Mouse (Mus musculus) midbrain, embryonic 14.5 days (tissue): ENCODE results near the gene Dscaml1. TPM values are rescaled to one million over a fixed set of nuclear protein-coding genes. Genes with fewer than 3 reads are reported as not detected.

ENCODE experiments used
- ATAC-seq: fragments of 200-750 bp; cut with Nextera tagmentation; 2 replicates; pipeline ENCODE4 v1.8.0; 2017; ENCODE audit warnings: moderate number of reproducible peaks, moderate library complexity; ENCODE audit not compliant: low FRiP score, low TSS enrichment
- DNase-seq: peaks from one replicate; pipeline ENCODE4 v3.0.0-alpha.2; 2015
- H3K27ac ChIP-seq: fragments of 300-500 bp; sonication (generic); replicated peaks from 2 replicates; pipeline ENCODE4 v1.5.1; 2014; ENCODE audit warnings: mild to moderate bottlenecking, low read depth, low read length, moderate library complexity
- H3K27me3 ChIP-seq: fragments of 300-500 bp; sonication (generic); 2 replicates; pipeline ENCODE4 v1.6.1; 2014; ENCODE audit warnings: low read length, control low read depth, mixed read lengths; ENCODE audit not compliant: control insufficient read depth, insufficient read depth
- H3K36me3 ChIP-seq: fragments of 300-500 bp; sonication (generic); 2 replicates; pipeline ENCODE4 v1.6.1; 2014; ENCODE audit warnings: low read length, control low read depth; ENCODE audit not compliant: control insufficient read depth, insufficient read depth
- H3K4me1 ChIP-seq: fragments of 300-500 bp; sonication (generic); 2 replicates; pipeline ENCODE4 v1.6.1; 2014; ENCODE audit warnings: mild to moderate bottlenecking, antibody characterized with exemption, low read length, control low read depth; ENCODE audit not compliant: control insufficient read depth, insufficient read depth
- H3K4me2 ChIP-seq: fragments of 300-500 bp; sonication (generic); 2 replicates; pipeline ENCODE4 v1.6.1; 2014; ENCODE audit warnings: mild to moderate bottlenecking, low read length, moderate library complexity
- H3K4me3 ChIP-seq: fragments of 300-500 bp; sonication (generic); replicated peaks from 2 replicates; pipeline ENCODE4 v1.5.1; 2014; ENCODE audit warnings: low read depth, low read length
- H3K9ac ChIP-seq: fragments of 300-500 bp; sonication (generic); replicated peaks from 2 replicates; pipeline ENCODE4 v1.6.1; 2014; ENCODE audit warnings: mild to moderate bottlenecking, low read length, moderate library complexity
- H3K9me3 ChIP-seq: fragments of 300-500 bp; sonication (generic); 2 replicates; pipeline ENCODE4 v1.6.1; 2016; ENCODE audit warnings: low read length, control low read depth, mixed read lengths; ENCODE audit not compliant: control insufficient read depth
- WGBS: fragments of 180-500 bp; shearing (Covaris S2); extraction: QIAGEN DNeasy Blood & Tissue Kit; methylation state at CpG from one replicate; pipeline ENCODE4 v1.1.7; 2014; 5-methylcytosine and 5-hydroxymethylcytosine counted together
- polyA plus RNA-seq: library from polyadenylated mRNA; unstranded; fragments of >200 nt; fragmentation: Nextera tagmentation; extraction: Ambion mirVana; gene quantifications from 2 replicates; pipeline ENCODE4 v1.2.1, GENCODE M21; 2014

Dscaml1 gene
- polyA plus RNA-seq, 1 experiment from 2014 or later, result 14.8 TPM

- Histone ChIP-seq H3K36me3 (no peaks in the 10 kb centered on the region), H3K4me3 (no peak overlapping the region), H3K27ac (peak overlapping the region; percentile 76), H3K4me1 (peaks cover 44% of the 10 kb centered on the region), H3K27me3 (no peaks in the 10 kb centered on the region), H3K9me3 (no peaks in the 10 kb centered on the region), H3K4me2 (no peak overlapping the region), H3K9ac (0 out of 2 replicates have a peak overlapping the region, but pooled peaks have one; percentile 12)
- DNase-seq, result peak; percentile 61
- 64% methylated on average over 10 of the region's 10 CpGs for WGBS
- ATAC-seq, result peak; percentile 60; the same call in 1 of the 2 replicates
Measured at GRCm38 (mm10) chr9:45617889-45618288, 191.5 kb downstream of the Dscaml1 start.

GRCm38 (mm10) chr9:45618443-45618842 lies 192.0 kb downstream of the Dscaml1 start:
- H3K27me3 ChIP-seq, result no peaks in the 10 kb centered on the region
- no peak overlapping the region for H3K4me3 ChIP-seq
- peaks cover 44% of the 10 kb centered on the region for H3K4me1 ChIP-seq
- H3K9ac ChIP-seq, result no peak overlapping the region
- ATAC-seq (no peak), DNase-seq (no peak)
- no peaks in the 10 kb centered on the region for H3K36me3 ChIP-seq
- no peak overlapping the region for H3K4me2 ChIP-seq
- 84% methylated on average over 7 of the region's 7 CpGs for WGBS
- peak overlapping the region; percentile 76 for H3K27ac ChIP-seq
- no peaks in the 10 kb centered on the region for H3K9me3 ChIP-seq

GRCm38 (mm10) chr9:45620049-45620448 lies 193.6 kb downstream of the Dscaml1 start:
- Histone ChIP-seq H3K27ac (peak overlapping the region; percentile 71), H3K9me3 (no peaks in the 10 kb centered on the region), H3K4me2 (no peak overlapping the region), H3K27me3 (no peaks in the 10 kb centered on the region), H3K4me3 (no peak overlapping the region), H3K36me3 (no peaks in the 10 kb centered on the region), H3K4me1 (peaks cover 44% of the 10 kb centered on the region), H3K9ac (no peak overlapping the region)
- ATAC-seq (no peak; the same call in 1 of the 2 replicates), DNase-seq (peak; percentile 64)
- 32% methylated on average over 9 of the region's 9 CpGs for WGBS

GRCm38 (mm10) chr9:45620920-45621319 lies 194.5 kb downstream of the Dscaml1 start:
- WGBS, result 97% methylated on average over 4 of the region's 4 CpGs
- Histone ChIP-seq H3K9me3 (no peaks in the 10 kb centered on the region), H3K27me3 (no peaks in the 10 kb centered on the region), H3K4me3 (no peak overlapping the region), H3K36me3 (no peaks in the 10 kb centered on the region), H3K4me1 (peaks cover 40% of the 10 kb centered on the region), H3K27ac (peak overlapping the region; percentile 71), H3K4me2 (no peak overlapping the region), H3K9ac (no peak overlapping the region)
- no peak for DNase-seq
- ATAC-seq, result no peak

DNA sequence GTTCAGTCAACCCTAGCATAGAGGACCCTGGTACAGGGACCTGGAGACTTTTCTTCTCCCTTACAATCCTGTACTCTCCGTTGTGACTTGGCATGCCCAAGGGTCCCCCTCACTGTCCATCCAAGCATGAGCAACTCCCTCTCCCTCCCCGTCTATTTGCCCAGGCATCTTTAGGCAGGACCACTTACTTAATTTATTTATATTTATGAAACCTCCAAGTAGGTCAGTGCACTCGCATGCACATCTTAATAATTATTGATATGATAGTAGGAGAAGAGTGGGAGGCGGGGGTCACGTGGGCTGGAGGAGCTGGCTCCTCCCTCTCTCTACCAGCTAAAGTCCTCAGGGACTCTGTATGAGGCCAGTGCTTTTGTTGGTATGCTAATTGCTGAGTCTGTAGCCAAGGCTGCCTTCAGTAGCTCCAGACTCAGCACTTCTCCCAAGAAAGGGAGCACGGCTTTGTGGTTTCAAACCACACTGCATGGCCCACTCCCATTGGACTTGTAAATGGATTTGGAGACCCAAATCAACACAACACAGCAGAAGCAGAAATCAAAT lies 199.5 kb downstream of the Dscaml1 start:
- ATAC-seq (peak; percentile 73; the same call in 1 of the 2 replicates), DNase-seq (peak; percentile 75)
- no peak overlapping the region for H3K9ac ChIP-seq
- no peaks in the 10 kb centered on the region for H3K27me3 ChIP-seq
- 33% methylated on average over 6 of the region's 6 CpGs for WGBS
- no peak overlapping the region for H3K4me2 ChIP-seq
- H3K4me3 ChIP-seq, result no peak overlapping the region
- H3K4me1 ChIP-seq, result peaks cover 20% of the 10 kb centered on the region
- H3K9me3 ChIP-seq, result no peaks in the 10 kb centered on the region
- peak overlapping the region; percentile 58; the same call in 1 of the 2 replicates for H3K27ac ChIP-seq
- H3K36me3 ChIP-seq, result no peaks in the 10 kb centered on the region

DNA sequence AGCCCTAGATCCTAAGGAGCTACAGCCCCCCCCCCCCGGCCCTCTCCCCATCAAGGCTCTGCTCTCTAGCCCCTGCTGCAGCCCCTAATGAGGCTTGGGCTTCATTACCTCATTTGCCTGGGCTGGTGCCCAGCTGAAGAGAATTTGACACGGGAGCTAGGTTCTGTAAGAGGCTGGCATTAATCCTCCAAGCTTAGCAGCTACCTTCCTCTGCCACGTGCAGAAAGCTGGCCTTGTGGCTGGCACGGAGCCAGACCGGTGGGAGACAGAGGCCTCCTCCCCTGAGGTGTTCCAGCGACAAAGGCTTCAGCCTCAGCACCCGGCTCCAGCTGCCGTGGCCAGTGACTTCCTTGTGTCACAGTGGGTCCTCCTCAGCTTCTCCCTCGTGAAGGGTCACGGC lies 206.1 kb downstream of the Dscaml1 start:
- no peak overlapping the region for H3K9ac ChIP-seq

DNA sequence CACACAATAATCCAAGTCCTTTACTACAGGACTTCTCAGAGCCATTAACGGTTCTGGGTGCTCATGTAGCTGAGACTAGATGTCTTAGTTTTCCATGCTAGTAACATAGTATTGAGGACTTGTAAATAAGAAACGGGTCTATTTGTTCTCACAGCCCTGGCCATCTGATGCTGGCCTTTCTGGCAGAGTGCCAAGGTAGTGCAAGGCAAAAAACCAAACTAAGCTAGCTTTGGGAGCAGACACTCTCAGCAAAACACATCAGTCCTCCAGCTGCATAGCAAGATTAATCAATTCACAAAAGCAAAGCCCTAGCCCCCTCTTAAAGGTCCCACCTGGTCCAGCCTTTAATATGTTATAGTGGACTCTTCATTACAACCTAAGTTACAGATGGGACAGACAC lies 206.6 kb downstream of the Dscaml1 start:
- 45% methylated on average over 2 of the region's 2 CpGs for WGBS
- H3K27ac ChIP-seq, result peak overlapping the region; percentile 81
- DNase-seq (peak; percentile 79), ATAC-seq (no peak)
- H3K9me3 ChIP-seq, result no peaks in the 10 kb centered on the region
- no peaks in the 10 kb centered on the region for H3K27me3 ChIP-seq
- no peak overlapping the region for H3K4me2 ChIP-seq
- H3K4me3 ChIP-seq, result no peak overlapping the region
- H3K9ac ChIP-seq, result no peak overlapping the region
- H3K36me3 ChIP-seq, result no peaks in the 10 kb centered on the region
- H3K4me1 ChIP-seq, result peaks cover 16% of the 10 kb centered on the region

More for the DNA sequence above, 206.1 kb downstream of the Dscaml1 start:
- DNase-seq (peak; percentile 84), ATAC-seq (peak; percentile 81)
- peak overlapping the region; percentile 81 for H3K27ac ChIP-seq
- H3K4me2 ChIP-seq, result no peak overlapping the region
- no peaks in the 10 kb centered on the region for H3K36me3 ChIP-seq
- H3K4me1 ChIP-seq, result peaks cover 17% of the 10 kb centered on the region
- H3K4me3 ChIP-seq, result no peak overlapping the region
- no peaks in the 10 kb centered on the region for H3K9me3 ChIP-seq
- WGBS, result 32% methylated on average over 10 of the region's 10 CpGs
- no peaks in the 10 kb centered on the region for H3K27me3 ChIP-seq

GRCm38 (mm10) chr9:45634978-45635377 lies 208.6 kb downstream of the Dscaml1 start:
- H3K27ac ChIP-seq, result no peak overlapping the region
- no peaks in the 10 kb centered on the region for H3K27me3 ChIP-seq
- H3K4me3 ChIP-seq, result no peak overlapping the region
- H3K4me1 ChIP-seq, result peaks cover 16% of the 10 kb centered on the region
- 63% methylated on average over 4 of the region's 4 CpGs for WGBS
- no peak overlapping the region for H3K4me2 ChIP-seq
- no peak overlapping the region for H3K9ac ChIP-seq
- no peaks in the 10 kb centered on the region for H3K9me3 ChIP-seq
- no peaks in the 10 kb centered on the region for H3K36me3 ChIP-seq
- ATAC-seq (no peak), DNase-seq (no peak)

- no peaks in the 10 kb centered on the region for H3K36me3 ChIP-seq
- H3K27me3 ChIP-seq, result no peaks in the 10 kb centered on the region
- no peak overlapping the region for H3K27ac ChIP-seq
- ATAC-seq (no peak), DNase-seq (no peak)
- no peaks in the 10 kb centered on the region for H3K9me3 ChIP-seq
- H3K4me2 ChIP-seq, result no peak overlapping the region
- no peak overlapping the region for H3K4me3 ChIP-seq
- WGBS, result 61% methylated on average over 1 of the region's 1 CpGs
- peaks cover 8% of the 10 kb centered on the region for H3K4me1 ChIP-seq
- H3K9ac ChIP-seq, result no peak overlapping the region
Measured at GRCm38 (mm10) chr9:45637346-45637745, 210.9 kb downstream of the Dscaml1 start.
